Mouse (Mus musculus) heart, adult 2 months (tissue): ENCODE data around the gene Tcfl5.

Source experiments
- CTCF ChIP-seq: fragments of 200-600 bp; IDR thresholded peaks from 2 replicates; pipeline ENCODE4 v1.8.1; 2022; ENCODE audit warnings: antibody characterized with exemption, mild to moderate bottlenecking, moderate library complexity
- EP300 ChIP-seq: fragments of 200-500 bp; IDR thresholded peaks from 2 replicates; pipeline ENCODE4 v1.6.1; 2011; ENCODE audit warnings: low read depth, low read length, control low read depth; ENCODE audit not compliant: insufficient read depth
- POLR2A ChIP-seq: fragments of 200-500 bp; IDR thresholded peaks from 2 replicates; pipeline ENCODE4 v1.6.1; 2011; ENCODE audit warnings: mild to moderate bottlenecking, low read depth, low read length, control low read depth; ENCODE audit not compliant: insufficient read depth

DNA sequence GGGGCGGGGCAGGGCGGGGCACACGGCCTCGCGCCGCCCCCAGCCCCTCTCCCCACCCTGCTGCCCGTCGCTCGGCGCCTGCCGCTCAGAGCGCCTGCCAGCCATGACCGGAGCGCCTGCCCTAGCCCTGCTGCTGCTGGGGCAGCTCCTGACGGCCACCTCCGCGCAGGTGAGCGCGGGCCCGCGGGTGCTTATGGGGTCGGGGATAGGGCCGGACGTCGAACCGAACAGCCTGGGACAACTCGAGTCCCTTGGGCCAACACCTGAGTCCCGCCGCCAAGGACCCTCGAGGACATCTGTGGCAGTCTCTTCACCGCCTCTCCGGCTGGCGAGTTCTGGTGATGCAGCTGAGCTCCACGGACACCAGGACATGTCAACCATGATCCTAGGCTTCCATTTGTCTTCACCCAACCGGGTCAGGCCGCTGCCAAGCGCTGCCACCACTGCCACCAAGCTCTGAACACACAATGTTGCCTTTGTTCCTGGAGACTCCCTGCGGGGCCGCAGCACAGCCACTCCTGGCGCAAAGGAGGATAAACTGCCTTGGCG lies 44.3 kb downstream of the Tcfl5 start:
- TF ChIP-seq POLR2A (no peak), EP300 (no peak), CTCF (no peak)
